Mouse (Mus musculus): Measurements from ENCODE around the gene Olfr812.
"Not testable (repeated sequence)": the region's sequence is repeated elsewhere in the genome, so short reads cannot be mapped to it uniquely, and the experiment has no call there.

Olfr812 gene

DNA sequence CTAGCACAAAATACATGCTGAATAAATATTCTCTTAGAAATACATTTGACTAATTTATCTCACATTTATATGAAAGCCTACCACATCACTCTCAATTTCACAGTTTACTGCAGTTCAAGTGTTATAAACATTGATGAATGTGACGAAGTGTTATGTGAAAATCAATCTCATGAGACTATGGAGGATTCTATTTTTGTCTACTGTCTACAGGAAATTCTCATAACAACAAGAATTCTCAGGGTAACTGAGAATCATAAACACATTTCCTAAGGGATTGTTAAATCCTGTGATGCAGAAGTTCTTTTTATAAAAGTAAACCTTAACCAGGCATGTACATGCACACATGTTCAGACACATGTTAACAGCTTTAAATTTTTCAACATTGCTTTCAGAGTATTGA lies at the start of gene Olfr812:
Gene Olfr812 (minus strand): TSS at position 101 of the 400 bp plus-strand sequence.
- no peak for DNase-seq (ENCODE audit: low read depth, low spot score)

DNA sequence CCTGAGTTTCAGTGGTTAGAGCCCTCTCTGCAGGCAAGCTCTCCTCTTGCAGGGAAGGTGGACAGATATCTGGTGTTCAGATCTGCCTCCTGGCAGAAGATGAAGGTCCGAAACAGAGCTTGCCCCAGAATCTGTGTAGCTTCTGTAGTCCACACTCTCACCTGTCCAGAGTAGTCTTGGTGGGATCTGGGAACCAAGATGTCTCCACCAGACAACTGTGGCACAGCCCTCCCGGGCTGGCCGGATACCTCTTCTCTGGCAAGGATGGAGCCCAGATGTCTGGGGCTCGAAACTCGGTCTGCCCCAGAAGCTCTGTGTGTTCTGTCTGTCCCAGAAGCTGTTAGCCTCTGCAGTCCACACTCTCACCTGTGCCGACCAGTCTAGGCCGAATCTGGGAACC lies 40.0 kb upstream of the Olfr812 start:
- DNase-seq (ENCODE audit: low read depth, low spot score), result no peak

DNA sequence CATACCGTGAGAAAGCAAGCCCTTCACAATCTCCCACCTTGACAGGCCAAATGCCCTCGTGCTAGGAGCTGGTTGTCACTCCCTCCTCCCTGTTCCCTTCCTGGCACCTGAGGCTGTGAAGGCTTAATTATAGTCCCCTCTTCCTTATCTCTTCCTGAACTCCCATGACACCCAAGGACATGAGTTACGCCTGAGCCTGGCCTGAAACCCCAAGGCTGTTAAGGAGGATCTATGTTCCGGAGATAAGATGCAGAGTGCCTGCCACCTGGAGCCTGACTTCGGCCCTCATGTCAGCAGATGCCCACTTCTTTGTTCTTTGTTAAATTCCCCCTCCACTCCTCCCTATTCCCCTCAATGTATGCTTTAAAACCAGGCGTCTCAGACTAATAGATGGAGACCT lies 39.6 kb upstream of the Olfr812 start:
- not testable (repeated sequence) for DNase-seq (ENCODE audit: low read depth, low spot score)

DNA sequence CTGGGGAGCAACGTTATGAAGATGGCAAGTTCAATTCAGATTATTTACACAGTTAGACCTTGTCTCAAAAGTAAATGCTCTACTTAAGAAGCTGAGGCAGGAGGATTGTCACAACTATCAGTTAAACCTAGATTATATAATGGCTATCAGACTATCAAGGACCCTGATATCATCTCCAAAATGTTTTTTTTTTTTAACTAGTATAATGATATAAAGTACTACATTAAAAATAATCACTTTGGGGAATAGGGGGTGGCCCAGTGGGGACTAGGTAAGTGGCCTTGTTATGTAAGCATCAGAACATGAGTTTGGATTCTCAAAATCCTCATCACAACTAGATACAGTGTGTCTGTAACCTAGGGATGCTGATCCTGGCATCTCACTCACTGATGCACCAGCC lies 33.9 kb upstream of the Olfr812 start, which contains the start of gene Olfr814:
Gene Olfr814 (minus strand): TSS at position 101 of the 400 bp plus-strand sequence.
- DNase-seq (ENCODE audit: low read depth, low spot score), result not testable (repeated sequence)

DNA sequence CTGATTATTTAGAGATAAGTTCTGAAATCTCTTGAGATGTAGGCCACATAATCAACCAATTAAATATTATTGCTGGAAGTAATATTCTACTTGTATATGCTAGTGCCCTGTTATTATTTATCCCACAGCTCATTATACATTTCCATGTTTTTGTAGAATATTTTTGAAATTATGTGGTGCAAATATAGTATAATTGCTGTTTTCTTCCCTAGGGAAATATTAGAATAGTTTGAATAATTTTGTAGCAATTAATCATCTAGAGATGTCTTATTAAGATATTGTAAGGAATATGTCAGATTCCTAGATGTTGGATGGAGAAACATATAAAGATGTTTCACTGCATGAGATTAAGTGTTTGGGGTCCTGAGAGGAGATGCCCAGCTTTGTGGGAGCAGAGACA lies 9.2 kb upstream of the Olfr812 start, which contains the start of gene Olfr813:
Gene Olfr813 (plus strand): TSS at position 301 of the 400 bp plus-strand sequence.
- DNase-seq (ENCODE audit: low read depth, low spot score), result no peak

DNA sequence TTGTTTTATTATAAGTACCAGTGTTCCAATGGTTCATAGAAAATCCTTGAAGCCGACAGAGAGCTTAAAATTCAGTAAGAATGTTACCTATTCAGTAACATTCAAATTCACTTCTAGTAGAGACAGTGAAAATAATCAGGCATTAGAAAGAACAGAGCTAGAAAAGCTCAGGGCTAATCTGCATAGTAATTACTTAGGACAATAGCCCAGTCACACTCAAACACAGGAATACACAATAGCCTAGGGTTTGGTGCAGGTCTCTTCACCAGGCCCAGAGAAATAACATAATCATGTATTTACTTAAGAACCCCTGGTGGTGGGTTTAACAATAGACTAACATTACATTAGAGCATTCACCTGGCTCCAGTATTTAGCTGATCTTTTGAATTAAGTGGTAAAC lies 1.4 kb upstream of the Olfr812 start:
- DNase-seq (ENCODE audit: low read depth, low spot score), result no peak

DNA sequence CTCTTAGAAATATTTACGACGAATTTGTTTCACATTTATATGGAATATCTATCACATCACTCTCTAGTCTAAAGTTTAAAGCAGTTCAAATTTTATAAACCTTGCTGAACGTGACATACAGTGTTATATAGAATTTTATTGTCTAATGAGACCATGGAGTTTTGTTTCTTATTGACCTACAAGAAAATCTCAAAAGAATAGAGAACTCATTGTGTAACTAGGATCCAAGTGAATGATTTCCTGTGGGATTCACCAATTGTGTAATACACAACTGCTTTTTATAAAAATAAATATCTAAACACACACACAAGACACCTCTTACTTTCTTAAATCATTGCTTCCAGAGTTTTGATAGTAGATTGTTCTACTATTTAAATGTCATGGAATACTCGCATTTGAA lies 41.6 kb downstream of the Olfr812 start, which contains the start of gene Olfr811:
Gene Olfr811 (minus strand): TSS at position 101 of the 400 bp plus-strand sequence.
- DNase-seq (ENCODE audit: low read depth, low spot score), result no peak

DNA sequence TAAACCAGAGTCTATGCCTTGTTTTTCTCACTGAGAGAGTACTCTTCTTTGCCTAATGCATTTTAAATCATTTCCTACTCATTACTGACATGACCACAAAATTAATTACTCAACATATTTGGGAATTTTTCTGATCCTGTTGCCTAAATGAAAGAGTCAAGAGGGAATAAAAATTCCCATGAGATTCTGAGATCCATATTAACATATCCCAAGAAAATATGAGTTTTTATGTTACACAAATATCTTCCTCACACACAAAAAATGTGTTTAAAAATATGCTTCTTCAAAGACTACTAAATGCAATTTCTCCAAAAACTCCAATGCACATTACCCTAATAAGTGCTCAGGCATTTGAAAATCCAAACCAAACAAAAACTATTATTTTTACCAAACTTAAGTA lies 51.1 kb downstream of the Olfr812 start, which contains the start of gene Olfr810:
Gene Olfr810 (minus strand): TSS at position 101 of the 400 bp plus-strand sequence.
- no peak for DNase-seq (ENCODE audit: low read depth, low spot score)
